Mouse (Mus musculus): ENCODE data around the gene Rngtt. TPM values are rescaled to one million over a fixed set of nuclear protein-coding genes. Genes with fewer than 3 reads are reported as not detected.
A peak's percentile ranks its signal among the peaks of the same experiment; 100 is the strongest.
"Not testable (repeated sequence)": the region's sequence is repeated elsewhere in the genome, so short reads cannot be mapped to it uniquely, and the experiment has no call there.

Gene Rngtt
- total RNA-seq, 2 experiments from 2014 or later, result 30.6 to 30.9 TPM

DNA sequence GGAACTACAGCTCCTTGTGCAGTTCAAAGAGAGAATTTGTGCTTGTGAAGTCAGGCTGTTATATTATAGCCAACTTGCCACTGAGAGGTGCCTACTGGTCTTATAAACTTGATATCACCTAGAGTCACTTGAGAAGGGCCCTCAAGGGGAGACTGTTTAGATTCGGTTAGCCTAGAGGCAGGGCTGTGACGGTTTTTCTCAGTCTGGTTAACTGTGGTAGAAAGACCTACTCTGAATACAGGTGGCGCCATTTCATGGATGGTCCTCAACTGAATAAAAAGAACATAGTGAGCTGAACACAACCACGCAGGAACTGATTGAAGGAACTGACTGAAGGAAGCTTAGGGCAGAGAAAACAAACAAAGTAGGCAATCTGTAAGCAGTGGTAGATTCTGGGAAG is 3.0 kb upstream of the Rngtt start:
- ATAC-seq (replicated peaks; ENCODE audit: poor library complexity), result no peak

DNA sequence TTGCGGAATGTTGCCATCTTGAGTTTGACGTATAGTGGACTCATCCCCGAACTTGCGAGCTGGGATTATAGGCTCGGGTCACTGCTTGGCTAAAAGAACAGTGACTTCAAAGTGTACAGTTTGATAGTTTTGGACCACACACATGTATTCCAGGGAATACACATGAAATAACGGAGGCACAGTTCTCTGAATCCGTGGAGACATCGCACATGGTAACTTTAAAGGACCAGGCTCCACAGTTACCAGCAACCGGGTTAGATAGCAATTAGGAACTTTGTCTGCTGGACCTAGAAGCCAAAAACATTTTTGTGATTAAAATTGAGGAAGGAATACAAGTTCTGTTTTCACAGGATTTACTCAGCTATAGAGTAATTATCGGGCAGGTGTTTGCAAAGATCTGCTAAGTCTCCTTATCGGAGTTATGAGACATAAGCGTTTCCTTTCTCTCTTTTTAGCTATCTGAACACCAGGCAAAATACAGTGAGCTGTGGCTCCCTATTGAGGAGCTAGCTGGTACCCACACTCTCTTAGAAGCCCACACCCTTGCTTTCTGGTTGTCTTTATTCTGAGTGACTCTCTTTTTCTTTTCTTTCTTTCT is 828 bp downstream of the Rngtt start:
- peak; percentile 23; the same call in 1 of the 2 replicates for ATAC-seq (replicated peaks; ENCODE audit: poor library complexity)

DNA sequence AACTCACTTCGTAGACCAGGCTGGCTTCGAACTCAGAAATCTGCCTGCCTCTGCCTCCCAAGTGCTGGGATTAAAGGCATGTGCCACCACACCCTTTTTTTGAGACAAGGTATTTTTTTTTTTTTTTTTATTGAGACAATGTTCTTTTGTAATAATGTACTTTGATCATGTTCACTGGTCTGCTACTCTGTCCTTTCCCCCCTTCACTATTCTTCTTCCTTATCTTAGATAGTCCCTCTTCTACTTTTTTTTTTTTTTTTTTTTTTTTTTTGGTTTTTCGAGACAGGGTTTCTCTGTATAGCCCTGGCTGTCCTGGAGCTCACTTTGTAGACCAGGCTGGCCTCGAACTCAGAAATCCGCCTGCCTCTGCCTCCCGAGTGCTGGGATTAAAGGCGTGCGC is 4.0 kb downstream of the Rngtt start:
- ATAC-seq (replicated peaks; ENCODE audit: poor library complexity), result not testable (repeated sequence)

DNA sequence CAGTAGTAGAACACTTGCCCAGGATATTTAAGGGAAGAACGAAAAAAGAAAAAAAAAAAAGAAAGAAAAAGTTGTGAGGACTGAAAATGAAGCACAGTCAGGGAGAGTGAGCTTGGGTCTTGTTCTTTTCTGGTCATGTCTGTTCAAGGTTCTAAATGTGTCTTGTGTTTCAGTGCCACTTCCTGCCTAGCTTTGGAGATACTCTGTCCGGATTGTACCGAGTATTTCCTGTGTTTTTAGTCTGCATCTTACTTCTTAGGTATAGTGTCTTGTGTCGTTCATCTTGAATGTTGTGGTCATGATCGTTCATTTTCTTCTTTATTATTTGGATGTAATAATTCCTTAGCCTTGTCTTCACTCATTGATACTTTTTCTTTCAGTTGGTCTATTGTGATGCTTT is 5.7 kb downstream of the Rngtt start:
- ATAC-seq (replicated peaks; ENCODE audit: poor library complexity), result no peak

DNA sequence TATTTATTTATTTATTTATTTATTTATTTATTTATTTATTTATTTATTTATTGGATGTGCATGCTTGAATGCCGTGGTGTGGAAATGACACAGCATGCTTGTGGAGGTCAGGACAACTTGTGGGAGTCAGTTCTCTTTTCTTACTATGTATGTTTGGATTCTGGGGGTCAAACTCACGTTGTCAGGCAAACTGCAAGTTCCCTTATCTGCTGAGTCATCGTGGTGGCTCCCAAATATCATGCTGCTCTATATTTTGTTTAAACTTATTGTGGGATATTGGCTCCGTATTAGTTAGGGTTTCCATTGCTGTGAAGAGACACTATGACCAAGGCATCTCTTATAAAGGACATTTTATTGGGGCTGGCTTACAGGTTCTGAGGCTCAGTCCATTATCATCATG is 21.0 kb downstream of the Rngtt start:
- peak; percentile 34; the same call in 1 of the 2 replicates for ATAC-seq (replicated peaks; ENCODE audit: poor library complexity)

DNA sequence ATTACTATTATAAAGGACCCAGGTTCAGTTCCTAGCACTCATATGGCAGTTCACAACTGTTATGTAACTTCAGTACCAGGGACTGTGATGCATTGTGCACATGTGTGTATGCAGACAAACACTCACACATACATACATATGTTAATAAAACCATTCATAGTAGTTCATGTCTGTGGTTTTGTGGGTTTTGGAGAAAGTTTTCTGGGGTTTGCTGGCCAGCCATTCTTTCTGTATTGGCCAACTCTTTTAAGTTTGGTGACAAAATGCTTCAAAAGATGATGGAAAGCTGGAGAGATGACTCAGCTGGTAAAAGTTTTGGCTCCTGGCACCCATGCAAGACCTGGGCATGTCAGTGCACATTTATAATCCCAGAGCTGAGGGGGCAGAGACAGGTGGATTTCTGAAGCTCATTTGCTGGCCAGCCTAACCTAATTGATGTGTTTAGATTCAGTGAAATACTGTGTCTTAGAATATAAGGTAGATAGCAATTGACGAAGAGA is 22.9 kb downstream of the Rngtt start:
- ATAC-seq (replicated peaks; ENCODE audit: poor library complexity), result no peak

DNA sequence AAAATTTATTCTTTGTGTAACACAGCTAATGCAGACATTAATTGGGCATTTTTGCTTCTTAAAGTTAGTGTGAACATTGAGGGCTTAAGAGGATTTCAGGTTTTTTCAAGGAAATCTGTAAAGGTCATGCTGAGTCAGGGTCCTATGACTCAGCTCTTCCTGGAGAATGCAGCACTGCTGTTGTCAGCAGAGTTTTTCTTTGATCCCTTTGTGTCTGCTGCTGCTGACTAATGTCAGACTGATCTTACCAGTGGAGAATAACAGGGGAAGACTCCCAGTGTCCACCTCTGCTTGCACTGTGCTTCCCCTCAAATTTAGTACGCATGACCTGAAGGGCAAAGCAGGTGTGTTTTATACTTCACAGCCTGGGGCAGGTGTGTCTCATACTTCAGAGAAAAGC is 27.9 kb downstream of the Rngtt start:
- peak; percentile 44 for ATAC-seq (replicated peaks; ENCODE audit: poor library complexity)

DNA sequence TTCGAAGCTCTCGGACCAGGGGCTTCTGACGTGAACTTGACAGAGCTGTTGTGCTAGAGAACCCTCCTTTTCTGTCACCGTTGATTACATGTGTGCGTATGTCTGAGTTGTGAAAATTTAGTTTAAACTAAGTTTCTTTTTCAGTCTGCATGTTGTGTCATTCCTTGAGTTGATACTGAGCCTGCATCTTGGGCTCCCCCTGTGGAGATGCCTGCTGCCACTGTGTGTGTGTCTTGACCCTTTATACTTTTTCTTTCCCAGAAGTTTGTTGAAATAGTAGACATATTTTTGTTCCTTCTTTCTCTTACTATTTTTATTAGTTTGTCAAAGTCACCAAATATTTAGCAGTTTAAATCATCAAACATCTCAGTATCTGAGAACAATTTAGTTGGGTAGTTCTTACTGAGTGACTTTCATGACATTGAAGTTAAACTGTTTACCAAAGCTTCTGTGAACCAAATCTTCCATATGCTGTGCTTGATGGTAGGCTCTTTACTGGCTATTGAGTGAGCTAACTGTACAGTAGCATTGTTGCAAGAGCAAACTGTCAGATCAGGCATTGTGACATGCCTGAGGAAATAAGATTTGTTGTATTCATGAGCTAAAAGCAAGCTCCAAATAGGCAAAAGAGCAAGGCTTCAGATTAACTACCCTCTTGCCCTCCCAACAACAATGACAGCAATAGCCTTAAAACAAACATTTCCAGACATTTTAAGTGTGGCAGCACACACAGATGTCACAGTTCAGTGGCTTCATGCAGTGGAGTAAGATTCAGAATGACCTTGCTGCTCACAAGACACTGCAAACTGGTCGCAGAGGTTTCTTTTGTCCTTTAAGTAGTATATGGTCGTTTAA is 33.0 kb downstream of the Rngtt start:
- peak; percentile 26; the same call in 1 of the 2 replicates for ATAC-seq (replicated peaks; ENCODE audit: poor library complexity)

DNA sequence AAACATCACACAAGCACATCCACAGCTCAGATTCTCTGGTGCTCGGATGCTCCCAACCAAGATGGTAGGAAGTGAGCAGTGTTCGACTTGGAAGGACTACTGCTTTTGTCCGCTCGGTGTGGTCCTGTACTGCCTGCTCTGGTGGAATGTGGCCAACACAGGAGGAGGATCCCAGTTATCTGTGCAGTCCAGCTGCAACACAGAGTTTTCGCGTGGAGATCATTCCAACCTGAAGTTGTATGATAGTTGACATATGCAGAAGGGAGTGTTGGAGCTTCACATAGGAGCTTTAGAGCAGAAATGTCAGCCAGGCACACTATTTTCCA is 33.6 kb downstream of the Rngtt start:
- ATAC-seq (replicated peaks; ENCODE audit: poor library complexity), result peak; percentile 95

DNA sequence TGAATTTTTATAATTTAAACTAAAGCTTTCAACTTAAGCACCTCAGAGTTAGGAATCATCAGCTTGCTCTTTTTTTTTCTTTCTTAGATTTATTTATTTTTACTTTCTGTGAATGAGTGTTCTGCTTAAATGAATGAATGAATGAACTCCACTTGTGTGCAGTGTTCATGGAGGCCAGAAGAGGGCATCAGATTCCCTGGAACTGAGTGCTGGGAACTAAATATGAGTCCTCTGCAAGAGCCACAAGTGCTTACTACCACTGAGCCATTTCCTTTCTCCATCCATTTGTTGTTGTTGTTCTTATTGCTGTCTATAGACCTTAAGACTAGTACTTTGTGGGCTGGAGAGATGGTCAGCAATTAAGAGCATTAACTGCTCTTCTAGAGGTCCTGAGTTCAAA is 53.3 kb downstream of the Rngtt start:
- ATAC-seq (replicated peaks; ENCODE audit: poor library complexity), result no peak

DNA sequence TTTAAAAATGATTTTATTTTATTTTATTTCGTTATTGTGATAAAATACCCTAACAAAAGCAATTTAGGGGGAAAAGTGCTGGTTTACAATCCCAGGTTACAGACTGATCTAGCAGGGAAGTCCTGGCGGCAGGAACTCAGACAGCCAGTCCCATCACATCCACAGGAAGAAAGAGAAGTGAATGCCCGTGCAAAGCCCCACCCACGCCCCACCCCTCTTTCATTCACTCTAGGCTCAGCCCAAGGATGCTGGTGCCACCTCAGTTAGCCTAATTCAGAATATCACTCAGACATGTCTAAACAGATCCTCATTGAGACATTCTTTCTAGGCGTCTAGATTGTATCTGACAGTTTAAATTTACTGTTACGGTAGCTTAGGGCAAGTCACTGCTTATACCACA is 64.8 kb downstream of the Rngtt start:
- ATAC-seq (replicated peaks; ENCODE audit: poor library complexity), result no peak

DNA sequence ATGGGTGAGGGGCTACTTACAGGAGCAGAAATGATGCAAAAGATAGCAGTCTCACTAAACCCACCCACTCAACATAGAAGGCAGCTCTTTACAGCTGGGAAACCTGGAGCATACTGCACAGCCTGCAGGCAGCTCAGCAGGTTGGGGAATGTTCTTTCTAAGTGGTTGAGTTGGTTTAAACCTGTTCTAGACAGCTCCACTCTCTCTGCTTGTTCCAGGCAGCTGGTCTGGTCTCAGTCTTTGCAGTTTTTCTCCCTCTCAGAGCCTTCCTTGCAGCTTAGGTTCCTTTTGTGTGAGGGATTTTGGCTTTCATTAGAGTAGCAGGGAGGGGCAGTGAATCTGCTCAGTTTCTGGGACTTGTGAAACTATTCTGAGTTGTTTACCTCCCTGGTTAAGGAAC is 67.5 kb downstream of the Rngtt start:
- no peak for ATAC-seq (replicated peaks; ENCODE audit: poor library complexity)

DNA sequence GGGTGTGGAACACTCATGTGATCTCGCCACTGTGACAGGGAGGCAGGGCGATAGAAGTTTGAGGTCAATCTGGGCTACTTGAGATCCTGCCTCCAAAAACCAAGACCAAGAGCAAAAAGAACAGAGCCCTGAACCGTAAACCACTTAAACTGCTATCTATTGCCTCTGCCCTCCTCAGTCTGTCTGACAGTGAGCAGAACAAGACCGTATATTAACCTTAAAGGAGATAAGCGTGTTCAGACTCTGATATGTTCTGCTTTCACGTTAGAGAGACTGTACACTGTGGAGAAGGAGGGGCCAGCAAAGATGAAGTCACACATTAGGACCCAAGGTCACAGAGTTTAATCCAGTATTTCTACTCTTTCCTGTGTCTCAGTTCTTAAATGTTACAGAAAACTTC is 68.8 kb downstream of the Rngtt start:
- ATAC-seq (replicated peaks; ENCODE audit: poor library complexity), result peak; percentile 89

DNA sequence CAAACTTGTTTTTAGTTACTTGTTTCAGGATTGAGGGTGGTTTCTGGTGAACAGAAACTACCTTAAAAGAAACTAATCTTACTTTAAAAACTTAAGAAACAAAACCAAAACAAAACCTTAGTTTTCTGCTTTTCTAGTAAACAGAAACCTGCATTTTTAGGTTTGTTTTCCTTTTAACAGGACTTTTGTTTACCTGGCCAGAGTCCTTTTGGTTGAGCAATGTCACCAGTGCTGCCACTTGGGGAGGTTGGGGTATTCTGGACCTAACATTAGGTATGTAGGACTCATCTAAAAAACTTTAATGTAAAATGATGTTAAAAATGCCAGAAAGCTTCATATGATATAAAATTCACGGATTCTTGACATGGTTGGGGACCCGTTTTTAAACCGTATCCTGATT is 78.8 kb downstream of the Rngtt start:
- ATAC-seq (replicated peaks; ENCODE audit: poor library complexity), result no peak

DNA sequence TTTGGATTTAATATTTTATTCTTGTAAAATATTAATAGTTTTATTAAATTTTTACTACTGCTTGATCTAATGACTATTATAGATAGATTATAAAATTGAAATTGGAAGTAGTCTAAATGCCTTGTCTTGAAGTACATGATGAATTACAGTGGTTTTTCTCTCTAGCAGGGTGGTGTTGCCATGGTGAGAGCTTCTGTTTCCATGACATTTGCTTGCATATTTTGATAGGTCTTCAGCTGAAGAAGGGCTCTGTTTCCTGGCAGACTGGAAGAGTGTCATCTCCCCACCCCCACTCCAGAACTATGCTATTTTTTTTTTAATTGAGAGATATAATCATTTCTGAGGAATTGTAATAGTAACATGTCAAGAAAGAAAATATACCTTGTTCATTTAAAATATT is 80.5 kb downstream of the Rngtt start:
- ATAC-seq (replicated peaks; ENCODE audit: poor library complexity), result no peak

DNA sequence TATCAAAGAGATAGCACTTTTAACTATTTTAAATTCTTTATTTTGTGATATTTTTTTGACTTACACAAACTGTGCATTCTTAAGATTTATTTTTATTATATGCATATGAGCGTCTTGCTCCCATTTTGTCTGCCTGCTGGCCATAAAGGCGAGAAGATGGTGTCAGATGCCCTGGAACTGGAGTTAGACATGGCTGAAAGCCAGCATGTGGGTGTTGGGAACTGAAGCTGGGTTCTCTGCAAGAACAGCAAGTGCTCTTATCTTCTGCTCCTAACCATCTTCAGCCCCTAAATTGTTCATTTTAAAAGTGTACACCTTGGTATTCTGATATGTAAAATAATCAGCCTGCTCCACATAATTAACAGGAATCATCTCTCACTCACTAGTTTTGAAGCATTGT is 83.3 kb downstream of the Rngtt start:
- ATAC-seq (replicated peaks; ENCODE audit: poor library complexity), result no peak

DNA sequence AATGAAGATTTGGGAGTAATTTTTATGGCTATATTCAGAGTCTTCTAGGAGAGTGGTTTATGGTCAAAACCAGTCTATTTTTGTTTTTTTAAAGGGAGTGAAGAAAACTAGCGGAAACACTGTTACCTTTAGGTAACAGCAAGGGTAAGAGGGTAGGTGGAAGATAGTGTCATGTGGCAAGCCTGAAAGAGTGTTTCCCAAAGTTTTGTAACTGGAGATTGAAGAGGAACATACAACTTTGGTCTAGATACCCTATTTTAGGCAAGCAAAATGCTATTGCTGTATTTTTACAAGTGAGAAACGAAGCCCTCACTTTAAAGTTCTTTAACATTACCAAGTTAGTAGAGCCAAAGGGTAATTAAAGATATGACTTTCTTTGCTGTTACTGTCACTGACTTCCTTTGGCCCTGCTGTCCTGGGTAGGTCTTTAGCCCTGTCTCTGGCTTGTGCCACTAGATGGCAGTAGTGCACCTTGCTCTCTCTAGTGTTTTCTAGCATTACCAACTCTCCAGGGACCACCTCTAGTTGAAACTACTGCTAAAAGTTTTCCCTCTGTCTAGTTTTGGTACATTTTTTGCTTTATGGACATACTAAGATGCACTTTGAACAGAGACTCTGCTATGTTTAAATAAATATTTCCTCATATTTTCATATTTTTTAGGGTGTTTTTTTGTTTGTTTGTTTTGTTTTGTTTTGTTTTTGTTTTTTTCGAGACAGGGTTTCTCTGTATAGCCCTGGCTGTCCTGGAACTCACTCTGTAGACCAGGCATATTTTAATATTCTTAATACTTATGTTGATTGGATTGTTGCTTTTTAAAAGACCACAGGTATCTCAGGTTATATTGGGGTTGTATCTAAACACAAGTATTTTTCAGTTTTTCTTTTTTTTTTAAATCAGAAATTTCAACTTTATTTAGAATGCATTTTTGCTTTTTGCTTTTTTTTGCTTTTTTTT is 86.4 kb downstream of the Rngtt start:
- peak; percentile 99 for ATAC-seq (replicated peaks; ENCODE audit: poor library complexity)

DNA sequence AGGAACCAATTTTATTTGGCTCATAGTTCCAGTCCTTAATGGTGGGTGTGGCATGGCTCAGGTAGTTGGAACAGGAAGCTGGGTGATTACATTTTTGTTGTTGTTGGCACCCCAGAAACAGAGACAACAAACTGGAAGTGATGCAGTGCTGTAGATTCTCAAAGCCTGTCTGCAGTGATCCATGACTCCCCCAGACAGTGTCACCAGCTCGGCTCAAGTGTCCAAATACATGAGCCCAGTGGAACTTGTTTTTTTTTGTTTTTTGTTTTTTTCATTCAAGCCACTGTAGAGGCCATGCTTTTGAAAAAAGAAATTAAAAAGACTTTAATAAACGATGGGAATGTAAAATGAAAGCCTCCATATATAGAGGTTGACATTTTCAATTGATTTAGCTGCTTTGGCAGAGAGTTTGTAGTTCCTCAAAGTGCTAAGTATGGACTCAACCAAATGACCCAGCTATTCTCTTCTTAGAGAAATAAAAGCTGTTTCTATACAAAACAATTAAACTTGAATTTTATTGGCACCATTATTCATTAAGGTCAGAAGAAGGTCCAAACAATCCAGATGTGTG is 95.7 kb downstream of the Rngtt start:
- ATAC-seq (replicated peaks; ENCODE audit: poor library complexity), result no peak

DNA sequence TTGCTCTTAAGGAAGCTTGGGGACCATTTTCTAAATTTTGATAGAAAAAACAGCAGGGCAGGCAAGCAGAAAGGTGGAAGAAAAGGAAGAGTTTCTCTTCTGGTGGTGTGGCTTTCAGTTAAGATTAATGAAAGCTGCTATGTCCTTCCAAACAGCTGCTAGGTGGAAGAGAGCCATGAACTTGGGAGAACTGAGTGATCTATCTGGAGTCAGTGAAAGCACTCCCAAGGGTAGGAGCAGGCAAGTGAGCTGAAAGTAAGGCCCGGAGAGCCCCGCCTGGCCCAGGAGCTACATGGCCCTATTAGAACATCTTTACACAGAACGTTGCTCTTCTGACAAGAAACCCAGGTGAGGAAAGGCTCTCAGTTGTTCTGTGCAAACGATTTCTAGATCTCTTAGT is 103.7 kb downstream of the Rngtt start:
- ATAC-seq (replicated peaks; ENCODE audit: poor library complexity), result no peak

DNA sequence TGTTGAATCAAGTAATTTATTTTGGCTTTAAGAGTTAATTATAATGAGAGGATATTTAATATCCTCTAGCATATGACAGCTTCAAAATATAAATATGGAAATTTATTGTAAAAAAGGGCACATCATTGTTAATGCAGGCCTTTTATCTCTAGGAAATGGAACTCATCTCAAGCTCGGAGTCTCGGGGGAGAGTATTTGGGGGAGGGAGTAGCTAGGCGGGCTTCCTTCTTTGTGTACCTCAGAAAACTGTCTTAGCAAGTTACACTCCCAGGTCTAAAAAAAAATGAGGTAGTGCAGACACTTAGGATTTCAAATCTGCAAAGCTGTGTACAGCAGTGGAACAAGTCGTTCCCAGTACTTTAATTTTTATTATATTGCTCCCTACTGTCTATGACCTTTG is 104.7 kb downstream of the Rngtt start:
- no peak for ATAC-seq (replicated peaks; ENCODE audit: poor library complexity)

DNA sequence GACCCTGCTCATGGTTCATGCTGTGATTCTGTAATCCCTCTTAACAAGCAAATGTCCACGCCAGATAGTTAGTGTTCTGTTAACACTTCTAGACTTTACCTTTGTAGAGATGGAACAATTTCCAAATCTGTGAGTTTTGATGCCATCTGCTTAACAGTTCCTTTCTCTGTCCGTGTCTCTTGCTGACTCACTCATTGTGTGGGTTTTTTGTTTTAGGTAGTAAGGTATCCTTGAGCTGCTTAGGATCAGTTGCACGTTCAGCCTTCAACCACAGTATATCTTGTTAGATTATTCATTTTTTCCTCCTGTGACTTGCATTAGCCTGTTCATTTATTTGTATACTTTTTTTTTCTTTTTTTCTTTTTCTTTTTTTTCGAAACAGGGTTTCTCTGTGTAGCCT is 107.3 kb downstream of the Rngtt start:
- ATAC-seq (replicated peaks; ENCODE audit: poor library complexity), result no peak
